Mouse (Mus musculus): ENCODE results near the gene Usp42. TPM values are rescaled to one million over a fixed set of nuclear protein-coding genes. Genes with fewer than 3 reads are reported as not detected.
A peak's percentile ranks its signal among the peaks of the same experiment; 100 is the strongest.

The Usp42 gene
- total RNA-seq, 2 experiments from 2014 or later = 25.2 to 25.4 TPM

DNA sequence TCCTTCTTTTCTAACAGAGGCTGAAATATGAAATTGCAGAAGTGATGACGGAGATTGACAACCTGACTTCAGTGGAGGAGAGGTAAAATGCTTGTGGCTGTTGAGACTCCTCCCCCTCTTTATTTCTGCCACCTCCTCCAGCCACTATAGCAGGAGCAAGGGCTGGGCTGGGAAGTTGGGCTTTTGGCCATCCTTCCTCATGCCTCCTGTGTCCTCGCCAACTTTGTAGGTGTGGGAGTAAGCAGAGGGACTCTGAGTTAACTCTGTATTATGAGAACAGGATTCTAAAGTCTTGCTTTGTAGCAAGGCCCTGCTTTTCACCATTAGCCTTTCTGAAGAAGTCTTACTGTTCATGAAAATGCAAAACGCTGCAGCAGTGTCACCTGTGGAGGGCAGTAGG lies 45.6 kb downstream of the Usp42 start:
- no peak for TF ChIP-seq CTCF (IDR thresholded peaks at IDR 0.05)
- intact Hi-C loops (cut with DNase I) = no loop called here
- no peak for DNase-seq (ENCODE audit: extremely low spot score in 1 of 2, low spot score in 2 of 2)
- Histone ChIP-seq H3K4me3 (no peak overlapping the region), H3K27ac (no peak overlapping the region)

DNA sequence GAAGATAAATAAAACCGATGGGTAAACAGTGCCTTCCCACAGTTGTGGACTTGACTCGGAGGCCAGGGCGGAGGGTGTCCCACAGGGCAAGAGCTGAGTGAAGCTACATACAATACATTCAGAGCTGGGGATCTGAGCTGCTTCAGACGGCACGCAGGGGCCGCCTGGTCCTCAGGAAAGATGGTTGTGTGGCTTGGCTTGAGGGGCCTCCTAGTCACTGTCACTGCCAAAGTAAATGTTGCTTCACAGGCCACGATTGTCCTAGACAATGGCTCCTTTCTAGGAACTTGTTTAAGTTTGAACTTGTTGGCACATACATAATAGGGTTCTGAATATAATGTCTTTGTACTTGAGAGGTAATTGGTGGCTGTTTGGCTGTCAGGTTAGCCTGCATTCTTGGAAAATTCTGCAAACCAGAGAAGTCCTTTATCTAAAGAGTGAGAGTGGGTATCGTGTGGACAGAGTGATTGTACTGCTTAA lies 47.1 kb downstream of the Usp42 start:
- Histone ChIP-seq H3K4me3 (no peak overlapping the region), H3K27ac (no peak overlapping the region)
- DNase-seq (ENCODE audit: extremely low spot score in 1 of 2, low spot score in 2 of 2) = no peak
- no peak for TF ChIP-seq CTCF (IDR thresholded peaks at IDR 0.05)
- intact Hi-C loops (cut with DNase I) = no loop called here

DNA sequence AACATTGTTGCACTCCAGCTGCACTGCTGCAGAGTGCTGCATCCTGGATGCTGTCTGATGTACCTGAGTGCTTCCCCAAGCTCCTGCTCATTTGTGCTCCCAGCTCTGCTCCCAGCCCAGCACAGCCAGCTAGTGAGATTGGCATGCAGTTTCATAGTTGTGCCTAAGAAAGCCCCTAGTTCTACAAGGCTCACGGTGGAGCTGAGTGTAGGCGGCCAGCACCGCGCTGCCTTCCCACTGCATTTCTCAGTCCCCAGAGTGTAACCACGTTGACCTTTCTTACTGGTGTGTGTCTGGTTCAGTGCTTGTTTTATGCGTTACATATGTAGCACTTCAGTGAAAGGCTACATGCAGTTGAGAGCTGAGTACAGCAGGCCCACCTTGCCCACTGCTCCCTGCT lies 48.4 kb downstream of the Usp42 start:
- DNase-seq (ENCODE audit: extremely low spot score in 1 of 2, low spot score in 2 of 2) = no peak
- no peak overlapping the region for H3K27ac ChIP-seq
- intact Hi-C loops (cut with DNase I) = no loop called here
- TF ChIP-seq CTCF (IDR thresholded peaks at IDR 0.05) = no peak
- H3K4me3 ChIP-seq = no peak overlapping the region

DNA sequence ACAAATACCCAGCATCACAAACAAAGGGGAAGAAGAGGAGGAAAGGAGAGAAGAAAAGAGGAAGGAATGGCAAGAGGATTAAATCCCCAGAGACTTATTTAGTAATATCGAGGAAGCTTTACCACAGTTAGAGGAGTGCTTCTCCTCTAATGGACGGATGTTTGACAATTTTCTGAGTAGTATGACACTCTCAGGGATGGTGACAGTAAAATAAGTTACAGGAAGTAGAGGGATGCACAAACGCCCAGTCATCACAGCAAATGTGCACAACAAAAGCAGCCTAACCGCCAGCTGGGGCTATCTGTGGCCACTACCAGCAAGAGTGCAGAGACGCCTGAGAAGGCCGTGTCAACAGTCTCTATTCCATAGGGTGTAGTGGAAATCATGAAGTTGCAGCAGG lies 52.4 kb downstream of the Usp42 start:
- H3K4me3 ChIP-seq = no peak overlapping the region
- intact Hi-C loops (cut with DNase I) = no loop called here
- H3K27ac ChIP-seq = no peak overlapping the region
- no peak for DNase-seq (ENCODE audit: extremely low spot score in 1 of 2, low spot score in 2 of 2)
- TF ChIP-seq CTCF (IDR thresholded peaks at IDR 0.05) = no peak

DNA sequence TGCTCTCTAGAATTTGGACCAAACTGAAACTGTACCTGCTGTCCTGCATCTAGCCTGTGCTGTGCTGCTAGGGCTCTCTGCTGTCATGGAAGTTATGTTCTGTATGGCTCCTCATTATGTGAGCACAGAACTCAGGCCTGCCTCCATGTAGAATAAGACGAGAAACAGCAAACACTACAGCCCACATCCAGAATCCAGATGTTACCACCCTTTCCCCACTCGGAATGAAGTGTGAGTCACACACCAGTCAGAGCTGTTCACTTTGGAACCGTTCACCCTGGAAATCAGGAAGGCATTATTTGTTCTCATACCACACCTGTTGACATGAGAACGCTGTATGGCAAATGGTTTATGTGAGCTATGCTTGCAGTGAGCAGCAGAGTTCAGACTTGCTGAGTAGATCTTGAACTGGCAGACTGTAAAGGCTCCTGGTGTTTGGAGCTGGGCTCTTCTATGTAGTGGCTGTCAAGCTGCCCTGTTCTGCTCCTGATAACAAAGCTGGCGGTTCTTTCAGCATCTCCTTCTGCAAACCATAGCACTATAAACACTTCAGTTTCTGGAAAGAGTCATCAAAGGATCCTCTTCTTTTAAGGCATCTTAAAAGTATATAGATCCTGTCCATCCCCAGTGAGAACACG lies 53.3 kb downstream of the Usp42 start:
- no peak for DNase-seq (ENCODE audit: extremely low spot score in 1 of 2, low spot score in 2 of 2)
- Histone ChIP-seq H3K4me3 (no peak overlapping the region), H3K27ac (no peak overlapping the region)
- TF ChIP-seq CTCF (IDR thresholded peaks at IDR 0.05) = no peak; the same call in none of the 2 replicates
- intact Hi-C loops (cut with DNase I) = no loop called here

DNA sequence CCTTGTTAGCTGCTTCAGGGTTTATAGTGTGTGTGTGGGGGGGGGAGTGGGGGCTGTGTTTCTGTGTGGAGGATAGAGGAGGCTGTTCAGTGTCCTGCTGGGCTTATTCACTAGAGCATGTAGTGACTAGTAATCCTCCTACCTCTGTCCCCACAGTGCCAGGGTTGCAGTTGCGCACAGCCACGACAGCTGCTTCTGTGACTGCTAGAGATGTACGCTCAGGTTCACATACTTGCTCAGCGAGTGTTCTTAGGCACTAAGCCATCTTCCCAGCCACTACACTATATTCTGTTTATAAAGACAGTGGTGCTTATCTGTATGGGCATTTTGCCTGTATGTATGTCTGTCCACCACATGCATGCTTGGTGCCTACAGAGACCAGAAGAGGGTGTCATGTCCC lies 54.7 kb downstream of the Usp42 start:
- Histone ChIP-seq H3K4me3 (no peak overlapping the region), H3K27ac (no peak overlapping the region)
- intact Hi-C loops (cut with DNase I) = no loop called here
- TF ChIP-seq CTCF (IDR thresholded peaks at IDR 0.05) = no peak
- DNase-seq (ENCODE audit: extremely low spot score in 1 of 2, low spot score in 2 of 2) = no peak

DNA sequence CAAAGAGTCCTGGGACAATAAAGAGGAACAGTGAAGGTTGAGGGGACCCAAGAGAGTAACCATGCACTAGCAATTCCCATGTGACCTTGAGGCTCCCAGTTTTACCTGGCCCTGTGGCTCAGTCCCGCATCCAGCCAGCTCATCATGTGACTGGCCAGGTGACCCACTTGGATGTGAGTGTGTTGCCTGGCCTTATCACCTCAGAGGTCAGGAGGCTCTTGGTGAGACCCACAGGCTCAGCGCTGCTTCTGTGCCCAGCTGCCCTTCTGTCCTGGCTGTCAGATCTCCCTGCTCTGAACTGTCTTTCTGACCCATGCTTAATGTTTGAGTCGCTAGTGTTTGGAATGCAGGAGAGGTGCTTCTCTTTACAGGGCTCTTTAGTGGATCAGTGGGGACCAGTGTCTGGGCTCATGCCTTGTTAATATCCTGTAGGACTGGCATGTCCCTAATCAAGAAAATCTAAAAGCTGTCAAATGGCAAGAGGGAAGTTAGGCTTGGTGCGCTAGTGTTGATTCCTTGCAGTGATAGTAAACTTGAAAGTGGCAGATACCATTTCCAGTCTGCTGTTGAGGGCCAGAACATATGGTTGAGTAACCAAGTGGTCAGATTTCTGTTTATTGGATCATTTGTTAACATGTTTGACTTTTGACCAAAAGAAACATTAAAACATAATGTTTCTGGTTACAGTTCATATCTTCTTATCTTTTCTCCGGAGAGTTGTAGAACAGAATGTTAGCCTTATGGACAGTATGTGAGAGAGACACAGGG lies 55.7 kb downstream of the Usp42 start:
- H3K4me3 ChIP-seq = no peak overlapping the region
- no peak for DNase-seq (ENCODE audit: extremely low spot score in 1 of 2, low spot score in 2 of 2)
- intact Hi-C loops (cut with DNase I) = no loop called here
- no peak overlapping the region for H3K27ac ChIP-seq
- no peak for TF ChIP-seq CTCF (IDR thresholded peaks at IDR 0.05)

DNA sequence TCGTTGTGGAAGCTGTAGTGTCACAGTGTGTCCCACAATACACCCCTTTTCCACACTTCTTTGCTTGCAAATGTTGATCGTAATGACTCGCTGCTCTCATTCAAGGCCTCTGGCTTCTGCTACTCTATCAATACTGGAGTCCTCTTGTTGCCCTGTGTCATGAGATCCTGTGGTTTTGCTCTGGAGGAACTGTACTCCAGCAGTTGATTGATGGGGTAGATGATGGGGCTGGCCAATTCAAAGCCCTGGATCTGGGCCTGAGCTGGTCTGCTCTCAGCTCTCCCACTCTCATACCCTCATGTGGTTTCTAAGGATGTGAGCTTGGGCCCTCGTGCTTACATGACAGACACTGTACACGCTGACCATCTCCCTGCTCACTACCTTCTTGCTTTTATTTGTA lies 57.5 kb downstream of the Usp42 start:
- intact Hi-C loops (cut with DNase I) = no loop called here
- TF ChIP-seq CTCF (IDR thresholded peaks at IDR 0.05) = no peak
- DNase-seq (ENCODE audit: extremely low spot score in 1 of 2, low spot score in 2 of 2) = no peak
- Histone ChIP-seq H3K4me3 (no peak overlapping the region), H3K27ac (no peak overlapping the region)

DNA sequence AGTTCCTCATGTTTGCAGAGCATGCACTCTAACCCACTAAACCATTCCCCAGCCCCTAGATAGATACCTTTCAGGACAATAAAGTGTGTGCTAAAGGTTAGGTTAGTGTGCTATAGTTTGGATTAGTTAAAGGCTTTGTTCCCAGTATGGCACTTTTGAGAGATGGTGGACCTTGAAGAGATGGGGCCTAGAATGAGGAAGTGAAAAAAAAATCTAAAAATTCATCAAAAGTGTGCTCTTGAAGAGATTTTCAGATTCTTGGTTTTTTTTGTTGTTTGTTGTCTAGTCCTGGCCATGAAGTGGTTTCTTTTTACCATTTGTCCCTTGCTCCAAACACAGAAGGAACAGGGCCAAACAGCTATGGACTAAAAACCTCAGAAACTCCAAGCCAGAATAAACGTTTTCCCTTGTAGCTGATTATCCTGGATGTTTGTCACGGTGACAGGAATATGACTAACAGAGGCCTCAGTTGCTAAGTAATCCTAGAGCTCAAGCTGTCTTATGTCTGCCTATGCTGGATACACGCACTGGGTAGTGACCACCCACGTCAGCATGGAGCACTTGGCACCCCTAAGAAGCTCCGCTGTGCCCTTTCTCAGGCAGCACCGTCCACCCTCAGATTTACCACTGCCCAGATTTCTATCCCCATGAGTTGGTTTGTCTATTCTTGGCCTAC lies 61.2 kb downstream of the Usp42 start:
- intact Hi-C loops (cut with DNase I) = no loop called here
- Histone ChIP-seq H3K4me3 (no peak overlapping the region), H3K27ac (0 out of 2 replicates have a peak overlapping the region, but pooled peaks have one; percentile 36)
- no peak for TF ChIP-seq CTCF (IDR thresholded peaks at IDR 0.05)
- peak in 1 of 2 experiments; percentile 40 for DNase-seq (ENCODE audit: extremely low spot score in 1 of 2, low spot score in 2 of 2)

DNA sequence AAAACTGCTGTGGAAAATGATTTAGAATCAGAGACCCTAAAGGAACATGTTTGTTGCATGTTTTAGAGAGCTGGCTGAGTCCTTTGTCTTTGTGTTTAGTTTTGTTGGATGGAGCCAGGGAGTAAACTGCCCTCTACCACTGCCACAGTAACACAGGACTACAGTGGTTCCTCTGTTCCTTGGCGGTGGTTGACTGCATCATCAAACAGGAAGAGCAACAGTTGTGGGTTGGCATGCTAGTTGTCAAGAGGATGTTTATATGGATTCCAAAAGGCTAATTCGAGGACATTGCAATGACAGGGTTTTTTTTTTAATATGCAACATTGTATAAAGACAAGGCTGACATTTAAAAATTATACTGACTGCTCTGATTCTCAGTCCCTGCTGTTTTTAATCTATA lies 62.2 kb downstream of the Usp42 start:
- Histone ChIP-seq H3K27ac (peak overlapping the region; percentile 9; the same call in 1 of the 2 replicates), H3K4me3 (no peak overlapping the region)
- intact Hi-C loops (cut with DNase I) = no loop called here
- no peak for TF ChIP-seq CTCF (IDR thresholded peaks at IDR 0.05)
- no peak for DNase-seq (ENCODE audit: extremely low spot score in 1 of 2, low spot score in 2 of 2)

DNA sequence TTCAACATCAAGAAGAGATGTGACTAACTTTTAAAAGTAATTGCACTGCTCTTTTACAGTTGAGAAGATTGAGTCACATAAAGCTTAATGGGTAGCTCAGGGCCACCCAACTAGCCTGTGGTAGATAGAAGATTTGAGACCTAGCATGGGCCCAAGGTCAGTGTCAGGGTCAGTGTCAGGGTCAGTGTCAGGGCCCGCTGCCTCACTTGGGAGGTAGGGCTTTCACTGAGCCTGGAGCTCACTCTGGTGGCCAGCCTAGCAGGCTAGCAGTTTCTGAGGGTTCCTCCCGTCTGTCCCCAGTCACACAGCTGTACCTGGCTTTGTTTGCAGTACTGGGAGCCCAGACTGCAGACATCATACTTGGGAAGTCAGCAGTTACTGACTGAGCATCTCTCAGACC lies 62.7 kb downstream of the Usp42 start:
- peak overlapping the region; percentile 9; the same call in 1 of the 2 replicates for H3K27ac ChIP-seq
- DNase-seq (ENCODE audit: extremely low spot score in 1 of 2, low spot score in 2 of 2) = no peak
- TF ChIP-seq CTCF (IDR thresholded peaks at IDR 0.05) = no peak; the same call in none of the 2 replicates
- H3K4me3 ChIP-seq = no peak overlapping the region
- intact Hi-C loops (cut with DNase I) = no loop called here

DNA sequence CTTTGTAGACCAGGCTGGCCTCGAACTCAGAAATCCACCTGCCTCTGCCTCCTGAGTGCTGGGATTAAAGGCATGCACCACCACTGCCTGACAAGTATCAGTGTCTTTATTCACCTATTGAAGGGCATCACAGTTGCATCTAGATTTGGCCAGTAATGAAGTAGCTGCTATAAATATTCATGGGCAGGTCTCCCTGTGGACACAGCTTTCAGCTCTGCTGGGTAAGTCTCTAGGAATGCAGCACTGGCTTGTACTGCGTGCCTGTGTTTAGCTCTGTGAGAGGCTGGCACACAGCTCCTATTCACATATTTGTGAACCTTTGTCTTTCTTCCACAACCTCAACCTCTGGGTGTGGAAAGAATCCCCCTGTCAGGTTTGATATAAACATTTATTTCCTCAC lies 63.2 kb downstream of the Usp42 start:
- no peak for TF ChIP-seq CTCF (IDR thresholded peaks at IDR 0.05)
- Histone ChIP-seq H3K27ac (no peak overlapping the region), H3K4me3 (no peak overlapping the region)
- DNase-seq (ENCODE audit: extremely low spot score in 1 of 2, low spot score in 2 of 2) = no peak
- intact Hi-C loops (cut with DNase I) = no loop called here

Data from left cerebral cortex, adult 2 months (tissue).